Mouse (Mus musculus) adrenal gland, adult (tissue): ENCODE data around the gene Peli1.
"Not testable (repeated sequence)": the region's sequence is repeated elsewhere in the genome, so short reads cannot be mapped to it uniquely, and the experiment has no call there.

Experiments used
- DNase-seq, 2 experiments: peaks; one replicate each; pipeline ENCODE4 v3.0.0; 2022 to 2023; ENCODE audit warnings: low spot score in 1 of 2; ENCODE audit not compliant: inconsistent age in 2 of 2

Gene Peli1

GRCm38 (mm10) chr11:21182709-21183108 lies 91.6 kb downstream of the Peli1 start:
- DNase-seq = no peak

GRCm38 (mm10) chr11:21191821-21192220 lies 100.7 kb downstream of the Peli1 start:
- DNase-seq = not testable (repeated sequence)

- DNase-seq = no peak
These were observed 103.8 kb downstream of the Peli1 start for GRCm38 (mm10) chr11:21194851-21195250.
